Mouse (Mus musculus): ENCODE results near the gene Bag5. TPM values are rescaled to one million over a fixed set of nuclear protein-coding genes. Genes with fewer than 3 reads are reported as not detected.
A peak's percentile ranks its signal among the peaks of the same experiment; 100 is the strongest.

The Bag5 gene
- polyA plus RNA-seq, 1 experiment from 2014 or later, result 68.1 TPM

DNA sequence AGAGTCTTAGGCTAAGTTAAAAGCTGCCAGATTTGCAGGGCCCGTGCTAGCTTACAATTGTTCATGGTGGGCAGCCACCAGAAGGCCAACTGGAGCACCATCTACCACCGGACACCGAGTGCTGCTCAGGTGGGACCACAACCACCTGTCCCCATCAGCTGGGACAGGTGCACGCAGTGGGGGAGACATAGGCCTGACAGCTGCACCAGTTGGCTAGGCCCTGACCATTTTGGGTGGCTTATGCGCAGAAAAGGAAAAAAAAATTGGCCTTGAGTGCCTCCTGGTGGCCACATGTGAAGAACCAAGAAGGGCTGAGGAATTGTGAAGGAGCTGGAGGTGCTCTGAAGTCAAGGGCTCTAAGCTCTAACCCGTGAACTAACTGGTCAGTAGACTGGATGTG is 16.8 kb downstream of the Bag5 start:
- Histone ChIP-seq H3K9ac (replicated peaks; ENCODE audit: low read depth, low read length) (no peak overlapping the region), H3K27ac (ENCODE audit: low read depth, low read length) (peak overlapping the region; percentile 87), H3K27me3 (ENCODE audit: control insufficient read depth, insufficient read depth, low read length) (no peaks in the 10 kb centered on the region), H3K4me2 (ENCODE audit: low read depth, low read length) (no peak overlapping the region), H3K36me3 (ENCODE audit: control insufficient read depth, insufficient read depth, low read length) (no peaks in the 10 kb centered on the region), H3K4me3 (ENCODE audit: low read depth, low read length) (no peak overlapping the region), H3K9me3 (ENCODE audit: control insufficient read depth, low read length) (no peaks in the 10 kb centered on the region), H3K4me1 (ENCODE audit: control insufficient read depth, insufficient read depth, low read length) (peaks cover 42% of the 10 kb centered on the region)
- ATAC-seq (ENCODE audit: low read depth), result no peak
- WGBS, result 23% methylated on average over 6 of the region's 6 CpGs

GRCm38 (mm10) chr12:111694880-111695804 is 17.9 kb downstream of the Bag5 start:
- peaks cover 42% of the 10 kb centered on the region for H3K4me1 ChIP-seq (ENCODE audit: control insufficient read depth, insufficient read depth, low read length)
- peak overlapping the region; percentile 87 for H3K27ac ChIP-seq (ENCODE audit: low read depth, low read length)
- no peaks in the 10 kb centered on the region for H3K36me3 ChIP-seq (ENCODE audit: control insufficient read depth, insufficient read depth, low read length)
- ATAC-seq (ENCODE audit: low read depth), result peak; percentile 55
- no peaks in the 10 kb centered on the region for H3K27me3 ChIP-seq (ENCODE audit: control insufficient read depth, insufficient read depth, low read length)
- H3K9ac ChIP-seq (replicated peaks; ENCODE audit: low read depth, low read length), result no peak overlapping the region
- 31% methylated on average over 13 of the region's 13 CpGs for WGBS
- no peak overlapping the region for H3K4me3 ChIP-seq (ENCODE audit: low read depth, low read length)
- H3K4me2 ChIP-seq (ENCODE audit: low read depth, low read length), result 0 out of 2 replicates have a peak overlapping the region, but pooled peaks have one; percentile 25
- H3K9me3 ChIP-seq (ENCODE audit: control insufficient read depth, low read length), result no peaks in the 10 kb centered on the region

DNA sequence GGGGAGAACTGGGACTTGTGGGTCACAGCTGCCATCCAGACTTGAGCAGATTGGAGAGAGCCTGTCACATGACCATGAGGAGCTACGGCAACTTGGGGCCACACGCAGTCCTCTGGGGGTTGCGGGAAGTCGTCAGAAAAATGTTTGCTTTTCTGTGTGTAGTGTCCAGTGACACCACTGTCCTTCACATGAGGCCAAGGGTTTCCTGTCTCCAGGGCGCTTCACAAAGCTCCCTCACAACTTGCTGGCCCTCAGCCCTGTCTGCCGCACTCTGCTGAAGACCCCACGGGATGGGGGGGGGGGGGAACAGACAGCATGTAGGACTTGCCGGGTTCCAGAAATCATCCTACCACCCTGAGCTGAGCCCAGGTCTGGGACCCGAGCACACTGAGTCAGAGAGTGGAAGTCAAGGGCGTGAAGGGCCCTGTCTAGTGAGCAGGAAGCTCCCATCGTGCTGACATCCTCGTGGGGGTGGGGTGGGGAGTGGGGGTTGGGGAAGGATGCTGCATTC is 18.7 kb downstream of the Bag5 start:
- Histone ChIP-seq H3K9ac (replicated peaks; ENCODE audit: low read depth, low read length) (0 out of 2 replicates have a peak overlapping the region, but pooled peaks have one; percentile 22), H3K36me3 (ENCODE audit: control insufficient read depth, insufficient read depth, low read length) (no peaks in the 10 kb centered on the region), H3K4me1 (ENCODE audit: control insufficient read depth, insufficient read depth, low read length) (peaks cover 42% of the 10 kb centered on the region), H3K9me3 (ENCODE audit: control insufficient read depth, low read length) (no peaks in the 10 kb centered on the region), H3K27ac (ENCODE audit: low read depth, low read length) (peak overlapping the region; percentile 87), H3K27me3 (ENCODE audit: control insufficient read depth, insufficient read depth, low read length) (no peaks in the 10 kb centered on the region), H3K4me3 (ENCODE audit: low read depth, low read length) (no peak overlapping the region), H3K4me2 (ENCODE audit: low read depth, low read length) (peak overlapping the region; percentile 25; the same call in 1 of the 2 replicates)
- 3% methylated on average over 12 of the region's 12 CpGs for WGBS
- ATAC-seq (ENCODE audit: low read depth), result peak; percentile 47

DNA sequence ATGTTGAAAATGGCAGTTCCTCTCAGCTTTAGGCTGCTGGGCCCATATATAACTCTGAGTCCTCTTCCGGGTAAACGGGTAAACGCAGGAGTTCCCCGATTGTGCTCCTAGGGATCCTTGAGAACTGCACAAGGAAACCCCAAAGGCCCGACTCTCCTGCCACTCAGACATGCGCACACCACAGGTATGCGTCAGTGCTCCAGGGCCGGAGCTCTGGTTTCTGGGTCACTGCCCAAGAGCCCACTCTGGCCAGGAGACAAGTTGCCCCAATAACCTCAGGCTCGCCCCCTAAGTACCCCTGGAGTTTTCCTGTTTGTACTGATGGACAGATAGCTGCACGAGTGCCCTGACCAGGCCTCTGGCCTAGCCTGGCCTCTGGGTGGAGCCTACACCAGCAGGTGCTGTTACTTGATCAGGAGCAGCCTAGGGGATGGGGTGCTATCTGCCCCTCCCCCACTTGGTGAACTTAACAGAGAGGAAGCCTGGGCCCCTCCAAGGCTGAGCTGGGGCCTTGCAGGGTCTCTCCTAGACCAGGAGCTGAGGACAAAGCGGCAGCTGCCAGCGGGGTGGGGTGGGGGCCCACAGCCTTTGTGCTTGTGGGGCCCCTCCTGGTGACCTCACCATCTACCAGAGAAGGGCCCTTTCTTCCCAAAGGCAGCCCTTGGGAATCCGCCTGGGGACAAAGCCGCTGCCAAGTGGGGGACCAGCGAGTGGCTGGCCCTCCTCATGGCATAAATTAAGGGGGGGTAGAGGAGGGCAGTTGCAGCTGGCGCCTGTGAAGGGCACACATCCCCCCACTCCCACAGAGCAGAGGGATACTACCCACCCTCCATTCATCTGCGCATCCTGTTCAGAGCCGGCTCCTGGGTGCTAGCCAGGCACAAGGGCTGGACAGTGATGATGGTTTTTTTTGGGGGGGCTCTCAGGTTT is 19.5 kb downstream of the Bag5 start:
- H3K4me2 ChIP-seq (ENCODE audit: low read depth, low read length), result peak overlapping the region; percentile 25; the same call in 1 of the 2 replicates
- H3K9ac ChIP-seq (replicated peaks; ENCODE audit: low read depth, low read length), result 0 out of 2 replicates have a peak overlapping the region, but pooled peaks have one; percentile 22
- H3K36me3 ChIP-seq (ENCODE audit: control insufficient read depth, insufficient read depth, low read length), result no peaks in the 10 kb centered on the region
- no peaks in the 10 kb centered on the region for H3K9me3 ChIP-seq (ENCODE audit: control insufficient read depth, low read length)
- H3K4me1 ChIP-seq (ENCODE audit: control insufficient read depth, insufficient read depth, low read length), result peaks cover 42% of the 10 kb centered on the region
- no peak overlapping the region for H3K4me3 ChIP-seq (ENCODE audit: low read depth, low read length)
- 15% methylated on average over 18 of the region's 18 CpGs for WGBS
- peak overlapping the region; percentile 87 for H3K27ac ChIP-seq (ENCODE audit: low read depth, low read length)
- H3K27me3 ChIP-seq (ENCODE audit: control insufficient read depth, insufficient read depth, low read length), result no peaks in the 10 kb centered on the region
- peak; percentile 79 for ATAC-seq (ENCODE audit: low read depth)

DNA sequence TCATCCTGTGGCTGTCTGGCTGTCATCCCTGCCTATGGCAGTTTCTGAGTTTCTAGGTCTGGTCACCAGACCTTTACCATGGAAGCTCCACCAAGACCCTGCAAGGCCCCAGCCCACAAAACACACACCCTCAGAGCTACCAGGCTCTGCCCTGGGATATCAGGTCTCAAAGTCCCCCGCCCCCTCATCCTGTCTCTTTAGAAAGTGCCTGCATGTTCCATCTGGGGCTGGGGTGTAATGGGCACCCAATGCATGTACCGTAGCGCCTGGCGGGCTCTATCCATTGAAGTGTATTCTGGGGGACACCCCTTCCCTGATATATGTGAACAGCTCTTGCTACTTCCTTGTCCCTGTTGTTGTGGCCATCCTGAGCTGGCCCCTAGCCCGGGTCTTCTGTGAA is 20.2 kb downstream of the Bag5 start:
- Histone ChIP-seq H3K4me3 (ENCODE audit: low read depth, low read length) (no peak overlapping the region), H3K4me1 (ENCODE audit: control insufficient read depth, insufficient read depth, low read length) (peaks cover 44% of the 10 kb centered on the region), H3K4me2 (ENCODE audit: low read depth, low read length) (no peak overlapping the region), H3K9ac (replicated peaks; ENCODE audit: low read depth, low read length) (no peak overlapping the region), H3K27ac (ENCODE audit: low read depth, low read length) (peak overlapping the region; percentile 87), H3K36me3 (ENCODE audit: control insufficient read depth, insufficient read depth, low read length) (no peaks in the 10 kb centered on the region), H3K9me3 (ENCODE audit: control insufficient read depth, low read length) (no peaks in the 10 kb centered on the region), H3K27me3 (ENCODE audit: control insufficient read depth, insufficient read depth, low read length) (no peaks in the 10 kb centered on the region)
- WGBS, result 56% methylated on average over 5 of the region's 5 CpGs
- ATAC-seq (ENCODE audit: low read depth), result no peak

DNA sequence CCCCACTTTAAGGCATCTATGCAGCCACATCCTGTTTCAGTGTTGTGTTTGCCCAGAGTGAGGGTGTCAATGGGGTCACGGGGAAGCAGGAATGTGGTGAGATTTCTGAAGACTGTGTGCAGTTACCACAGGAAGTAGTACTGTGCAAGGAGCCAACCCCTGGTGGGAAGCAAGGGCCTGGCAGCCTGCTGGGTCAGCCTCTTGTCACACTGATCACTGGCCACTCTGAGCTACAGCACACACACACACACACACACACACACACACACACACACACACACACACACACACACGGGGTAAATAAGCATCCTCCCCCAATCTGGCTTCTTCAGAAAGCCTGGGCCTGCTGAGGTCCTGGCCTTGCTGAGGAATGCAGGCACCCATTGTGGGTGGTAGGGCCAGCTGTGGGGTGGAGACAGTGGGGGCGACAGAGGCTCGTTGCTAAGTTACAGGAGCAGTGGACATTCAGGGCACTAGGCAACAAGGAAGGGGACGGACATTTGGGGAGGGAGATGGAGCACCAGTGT is 21.6 kb downstream of the Bag5 start:
- Histone ChIP-seq H3K36me3 (ENCODE audit: control insufficient read depth, insufficient read depth, low read length) (no peaks in the 10 kb centered on the region), H3K27ac (ENCODE audit: low read depth, low read length) (peak overlapping the region; percentile 3), H3K4me2 (ENCODE audit: low read depth, low read length) (no peak overlapping the region), H3K4me1 (ENCODE audit: control insufficient read depth, insufficient read depth, low read length) (peaks cover 52% of the 10 kb centered on the region), H3K9me3 (ENCODE audit: control insufficient read depth, low read length) (no peaks in the 10 kb centered on the region), H3K27me3 (ENCODE audit: control insufficient read depth, insufficient read depth, low read length) (no peaks in the 10 kb centered on the region), H3K4me3 (ENCODE audit: low read depth, low read length) (no peak overlapping the region), H3K9ac (replicated peaks; ENCODE audit: low read depth, low read length) (no peak overlapping the region)
- ATAC-seq (ENCODE audit: low read depth), result 0 out of 2 replicates have a peak, but pooled peaks have one; percentile 10
- 3% methylated on average over 5 of the region's 5 CpGs for WGBS

- H3K4me2 ChIP-seq (ENCODE audit: low read depth, low read length), result no peak overlapping the region
- no peak overlapping the region for H3K27ac ChIP-seq (ENCODE audit: low read depth, low read length)
- H3K9ac ChIP-seq (replicated peaks; ENCODE audit: low read depth, low read length), result no peak overlapping the region
- H3K36me3 ChIP-seq (ENCODE audit: control insufficient read depth, insufficient read depth, low read length), result no peaks in the 10 kb centered on the region
- H3K27me3 ChIP-seq (ENCODE audit: control insufficient read depth, insufficient read depth, low read length), result no peaks in the 10 kb centered on the region
- peaks cover 34% of the 10 kb centered on the region for H3K4me1 ChIP-seq (ENCODE audit: control insufficient read depth, insufficient read depth, low read length)
- 85% methylated on average over 11 of the region's 11 CpGs for WGBS
- no peak overlapping the region for H3K4me3 ChIP-seq (ENCODE audit: low read depth, low read length)
- ATAC-seq (ENCODE audit: low read depth), result no peak
- no peaks in the 10 kb centered on the region for H3K9me3 ChIP-seq (ENCODE audit: control insufficient read depth, low read length)
These were observed 23.6 kb downstream of the Bag5 start for GRCm38 (mm10) chr12:111689426-111689825.

DNA sequence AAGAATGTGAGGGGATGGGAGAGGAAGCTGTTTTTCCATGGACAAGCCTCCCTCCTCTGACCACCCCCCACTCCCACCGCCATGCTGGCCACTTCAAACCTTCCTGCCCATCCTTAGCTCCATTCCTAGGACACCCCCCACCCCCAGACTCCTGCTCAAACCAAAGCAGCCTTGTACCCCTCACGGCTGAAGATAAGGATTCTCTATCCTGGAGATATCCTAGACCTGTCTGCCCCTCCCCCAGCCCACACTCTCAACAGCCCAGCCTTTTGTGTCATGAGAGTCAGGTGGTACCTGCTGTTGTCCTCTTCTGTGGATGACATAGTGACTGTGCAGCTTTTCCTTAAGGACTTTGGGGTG is 25.0 kb downstream of the Bag5 start:
- WGBS, result 49% methylated on average over 2 of the region's 2 CpGs
- no peaks in the 10 kb centered on the region for H3K36me3 ChIP-seq (ENCODE audit: control insufficient read depth, insufficient read depth, low read length)
- peaks cover 20% of the 10 kb centered on the region for H3K4me1 ChIP-seq (ENCODE audit: control insufficient read depth, insufficient read depth, low read length)
- H3K27me3 ChIP-seq (ENCODE audit: control insufficient read depth, insufficient read depth, low read length), result no peaks in the 10 kb centered on the region
- H3K27ac ChIP-seq (ENCODE audit: low read depth, low read length), result peak overlapping the region; percentile 82
- H3K4me3 ChIP-seq (ENCODE audit: low read depth, low read length), result no peak overlapping the region
- H3K9me3 ChIP-seq (ENCODE audit: control insufficient read depth, low read length), result no peaks in the 10 kb centered on the region
- no peak overlapping the region for H3K4me2 ChIP-seq (ENCODE audit: low read depth, low read length)
- H3K9ac ChIP-seq (replicated peaks; ENCODE audit: low read depth, low read length), result no peak overlapping the region
- ATAC-seq (ENCODE audit: low read depth), result no peak

All from neural tube, embryonic 14.5 days (tissue).